Mouse (Mus musculus) central nervous system, embryonic 18 days (tissue): Measurements from ENCODE around the gene Mup6. TPM values are rescaled to one million over a fixed set of nuclear protein-coding genes. Genes with fewer than 3 reads are reported as not detected.

Source experiments
- polyA plus RNA-seq: library from polyadenylated mRNA; depleted of rRNA; stranded (reverse); fragments of >200 nt; gene quantifications from 2 replicates; pipeline ENCODE4 v1.2.3, GENCODE M21; 2012; rRNA removed

Gene Mup6
- not detected in 2 replicates for polyA plus RNA-seq

GRCm38 (mm10) chr4:59963405-59964344 is at the start of gene Mup6:
Gene Mup6, plus strand, starts transcription at chr4:59964294.

GRCm38 (mm10) chr4:59914608-59915403 is 49.3 kb upstream of the Mup6 start, which contains the start of gene Slc46a2:
Gene Slc46a2, minus strand, starts transcription at chr4:59915056.

GRCm38 (mm10) chr4:59960610-59961009 is 3.5 kb upstream of the Mup6 start, which contains the start of gene Mup4:
Gene Mup4, minus strand, starts transcription at chr4:59960710.

Other genes with a start within 250 kb of the Mup6 start
- 27.4 and 28.7 TPM in 2 replicates for gene Inip, start 162.7 kb upstream of the Mup6 start, polyA plus RNA-seq
- 12.8 and 13.5 TPM in 2 replicates for gene Snx30, start 158.5 kb upstream of the Mup6 start, polyA plus RNA-seq
- not detected in 2 replicates for gene Slc46a2, start 49.2 kb upstream of the Mup6 start, polyA plus RNA-seq
- not detected in 2 replicates for gene Mup4, start 3.6 kb upstream of the Mup6 start, polyA plus RNA-seq
- gene Mup7, start 106.2 kb downstream of the Mup6 start, polyA plus RNA-seq = not detected in 2 replicates
- gene Mup2, start 190.0 kb downstream of the Mup6 start, polyA plus RNA-seq = not detected in 2 replicates